Comparison of ENCODE assay signal across 8 mouse cellular contexts in the genomic region with DNA sequence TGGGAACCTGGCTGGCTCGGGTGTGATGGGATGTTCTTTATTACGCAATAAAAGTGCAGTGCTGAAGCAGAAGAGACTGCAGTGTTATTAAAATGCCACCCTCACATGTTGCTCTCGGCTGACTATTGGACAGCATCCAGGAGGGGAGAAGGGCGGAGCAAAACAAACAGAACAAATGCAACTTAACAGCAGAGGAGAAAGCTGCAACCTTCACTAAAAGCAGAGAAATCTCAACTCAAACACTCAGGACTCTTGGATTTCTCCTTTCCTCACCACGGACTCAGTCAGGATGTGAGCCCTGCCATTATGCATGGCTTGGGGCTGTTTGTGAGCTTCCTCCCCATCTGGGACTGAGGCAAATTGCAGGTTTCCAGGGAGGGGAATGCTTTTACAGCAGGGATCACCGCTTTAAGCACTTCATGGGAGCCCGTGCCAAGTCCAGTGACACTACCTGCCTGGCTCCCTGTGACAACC.
DNase-seq lines count a peak whose midpoint lies in the region; ATAC-seq lines count a peak whose summit lies in the region.

No protein-coding gene starts in this region.

- intact Hi-C loops in heart, postnatal 25 days (cut with DNase I), result no loop called here
- intact Hi-C loops in gastrocnemius, postnatal 36 days (cut with DNase I), result no loop called here

- no peak for ATAC-seq in heart, embryonic 13.5 days (ENCODE audit: extremely low read depth, insufficient number of reproducible peaks, low FRiP score, low TSS enrichment)
- peak; percentile 39; the same call in 1 of the 2 replicates for ATAC-seq in intestine, embryonic 15.5 days

- H3K36me3 ChIP-seq in heart, embryonic 13.5 days, result no peaks in the 10 kb centered on the region
- no peaks in the 10 kb centered on the region for H3K36me3 ChIP-seq in intestine, embryonic 15.5 days
- H3K36me3 ChIP-seq in limb, embryonic 10.5 days, result no peaks in the 10 kb centered on the region
- H3K36me3 ChIP-seq in hindbrain, embryonic 10.5 days, result no peaks in the 10 kb centered on the region

- no peaks in the 10 kb centered on the region for H3K9me3 ChIP-seq in heart, embryonic 13.5 days
- no peaks in the 10 kb centered on the region for H3K9me3 ChIP-seq in intestine, embryonic 15.5 days
- H3K9me3 ChIP-seq in limb, embryonic 10.5 days (replicated peaks), result no peaks in the 10 kb centered on the region
- H3K9me3 ChIP-seq in hindbrain, embryonic 10.5 days, result no peaks in the 10 kb centered on the region

- no peak for DNase-seq in heart, postnatal 25 days (ENCODE audit: low spot score)
- DNase-seq in NIH3T3 (ENCODE audit: low read depth), result peak; percentile 44
- peak; percentile 13 for DNase-seq in embryo, embryonic 11 days
- peak; percentile 40 for DNase-seq in limb, embryonic 10.5 days (ENCODE audit: low spot score)
- no peak for DNase-seq in hindbrain, embryonic 10.5 days (ENCODE audit: low spot score)
- DNase-seq in gastrocnemius, postnatal 36 days, result no peak

- WGBS in heart, embryonic 13.5 days, result 54% methylated on average over 7 of the region's 7 CpGs
- whole genome bisulfite sequencing in intestine, embryonic 15.5 days, result 32% methylated on average over 7 of the region's 7 CpGs
- 31% methylated on average over 7 of the region's 7 CpGs for WGBS in limb, embryonic 10.5 days
- whole genome bisulfite sequencing in hindbrain, embryonic 10.5 days, result 72% methylated on average over 7 of the region's 7 CpGs

- no peak overlapping the region for H3K4me3 ChIP-seq in heart, embryonic 13.5 days
- no peak overlapping the region for H3K4me3 ChIP-seq in intestine, embryonic 15.5 days (replicated peaks)
- H3K4me3 ChIP-seq in limb, embryonic 10.5 days, result peak overlapping the region; percentile 35
- no peak overlapping the region for H3K4me3 ChIP-seq in hindbrain, embryonic 10.5 days

- H3K9ac ChIP-seq in heart, embryonic 13.5 days, result no peak overlapping the region
- H3K9ac ChIP-seq in intestine, embryonic 15.5 days, result no peak overlapping the region

- no peak overlapping the region for H3K27ac ChIP-seq in heart, embryonic 13.5 days (replicated peaks)
- no peak overlapping the region for H3K27ac ChIP-seq in intestine, embryonic 15.5 days
- peak overlapping the region; percentile 66 for H3K27ac ChIP-seq in limb, embryonic 10.5 days
- no peak overlapping the region for H3K27ac ChIP-seq in hindbrain, embryonic 10.5 days

- peaks cover 11% of the 10 kb centered on the region for H3K4me1 ChIP-seq in heart, embryonic 13.5 days
- peaks cover 4% of the 10 kb centered on the region; the same call in 1 of the 2 replicates for H3K4me1 ChIP-seq in intestine, embryonic 15.5 days (replicated peaks)
- H3K4me1 ChIP-seq in limb, embryonic 10.5 days, result peaks cover 26% of the 10 kb centered on the region
- no peaks in the 10 kb centered on the region for H3K4me1 ChIP-seq in hindbrain, embryonic 10.5 days (replicated peaks)

- H3K27me3 ChIP-seq in heart, embryonic 13.5 days (replicated peaks), result no peaks in the 10 kb centered on the region
- no peaks in the 10 kb centered on the region for H3K27me3 ChIP-seq in intestine, embryonic 15.5 days (replicated peaks)
- no peaks in the 10 kb centered on the region for H3K27me3 ChIP-seq in limb, embryonic 10.5 days (ENCODE audit: low read depth, poor library complexity, severe bottlenecking)
- no peaks in the 10 kb centered on the region for H3K27me3 ChIP-seq in hindbrain, embryonic 10.5 days (ENCODE audit: insufficient read depth, poor library complexity, severe bottlenecking)

- peak overlapping the region; percentile 16; the same call in 1 of the 2 replicates for H3K4me2 ChIP-seq in heart, embryonic 13.5 days
- peak overlapping the region; percentile 27 for H3K4me2 ChIP-seq in intestine, embryonic 15.5 days (replicated peaks)

Comparison
In these comparisons a context has a peak if more than half of its experiments do, and no peak if none do; other contexts are left out.
1. DNase-seq: peak in NIH3T3 (single experiment), embryo, embryonic 11 days (single experiment) and limb, embryonic 10.5 days (single experiment); none in heart, postnatal 25 days (single experiment), hindbrain, embryonic 10.5 days (single experiment) and gastrocnemius, postnatal 36 days (0 of 2).